In genomic region chr11:113791357-113792215, GRCm38 (mm10) we compare ENCODE assay signal across 9 mouse cellular contexts. TPM values are rescaled to one million over a fixed set of nuclear protein-coding genes. Genes with fewer than 3 reads are reported as not detected.
DNase-seq lines count a peak whose midpoint lies in the region; ATAC-seq and TF ChIP-seq lines count a peak whose summit lies in the region.
"Had no signal": no experiment of that assay in that cellular context is flagged by ENCODE, and none has a peak within 500 bp of the region (broad histone marks: within the 10 kb centered on the region; RNA-seq: fewer than 3 reads in every experiment).

No protein-coding gene starts in this region.

- TF ChIP-seq POLR2A in brain, embryonic 14.5 days (IDR thresholded peaks at IDR 0.05; ENCODE audit: borderline replicate concordance, extremely low read depth, insufficient read depth, insufficient read length, poor library complexity, severe bottlenecking): no peak

- 0 out of 2 replicates have a peak, but pooled peaks cover 4% of the 10 kb centered on the region for H3K36me3 ChIP-seq in hindbrain, embryonic 12.5 days

- intact Hi-C loops in heart, postnatal 10 days (cut with DNase I): no loop called here

- H3K4me2 ChIP-seq in hindbrain, embryonic 12.5 days (replicated peaks): no peak overlapping the region

- no peaks in the 10 kb centered on the region for H3K9me3 ChIP-seq in hindbrain, embryonic 12.5 days (replicated peaks)

- peaks cover 54% of the 10 kb centered on the region for H3K4me1 ChIP-seq in hindbrain, embryonic 12.5 days

- no peaks in the 10 kb centered on the region for H3K27me3 ChIP-seq in hindbrain, embryonic 12.5 days

- DNase-seq in heart, adult 11 months: peak; percentile 87
- no peak for DNase-seq in heart, postnatal 10 days
- DNase-seq in brain, embryonic 14.5 days (ENCODE audit: low read depth): peak; percentile 93
- peak; percentile 61 for DNase-seq in mesoderm, embryonic 11.5 days (ENCODE audit: low read depth, low spot score)
- no peak for DNase-seq in spleen, postnatal 14 days (ENCODE audit: low spot score in 2 of 2)
- no peak for DNase-seq in natural killer cell, adult 2 months (ENCODE audit: low spot score in 2 of 2)
- no peak for DNase-seq in yolk sac, embryonic 10.5 days (ENCODE audit: low spot score)
- DNase-seq: adrenal gland, postnatal 10 days had no signal

- ATAC-seq in hindbrain, embryonic 12.5 days (ENCODE audit: low FRiP score): peak; percentile 80

- no peak for TF ChIP-seq CTCF in brain, embryonic 14.5 days (IDR thresholded peaks at IDR 0.05; ENCODE audit: borderline replicate concordance, extremely low read depth, insufficient read depth, insufficient read length)

- 32% methylated on average over 16 of the region's 16 CpGs for WGBS in hindbrain, embryonic 12.5 days

- no peak overlapping the region for H3K4me3 ChIP-seq in hindbrain, embryonic 12.5 days

- peak overlapping the region; percentile 68 for H3K27ac ChIP-seq in hindbrain, embryonic 12.5 days

- peak overlapping the region; percentile 29; the same call in 1 of the 2 replicates for H3K9ac ChIP-seq in hindbrain, embryonic 12.5 days

RNA-seq across cellular contexts. Expression of gene Cdc42ep4, which starts 39.9 kb away (rescaled TPM):
- total RNA-seq in heart, postnatal 10 days (2021): 10 to 100 TPM; 23.6 to 33.0 TPM
- 51.2 and 61.3 TPM in 2 replicates for polyA plus RNA-seq in brain, embryonic 14.5 days (2012; rRNA removed)
- 98.7 and 106 TPM in 2 replicates for polyA plus RNA-seq in hindbrain, embryonic 12.5 days (2016; fragmentation: Nextera tagmentation; extraction: Ambion mirVana)

Comparison
In these comparisons a context has a peak if more than half of its experiments do, and no peak if none do; other contexts are left out.
1. DNase-seq: peak in heart, adult 11 months (single experiment), brain, embryonic 14.5 days (single experiment) and mesoderm, embryonic 11.5 days (single experiment); none in heart, postnatal 10 days (0 of 2), spleen, postnatal 14 days (0 of 2), natural killer cell, adult 2 months (0 of 2) and yolk sac, embryonic 10.5 days (single experiment).